Mouse (Mus musculus) embryonic facial prominence, embryonic 14.5 days (tissue): ENCODE data around the gene Hdgfl3. TPM values are rescaled to one million over a fixed set of nuclear protein-coding genes. Genes with fewer than 3 reads are reported as not detected.
"Not testable (repeated sequence)": the region's sequence is repeated elsewhere in the genome, so short reads cannot be mapped to it uniquely, and the experiment has no call there.

Experiments used
- ATAC-seq: fragments of 200-750 bp; cut with Nextera tagmentation; 2 replicates; pipeline ENCODE4 v1.8.0; 2017; ENCODE audit warnings: low read depth, moderate number of reproducible peaks, moderate TSS enrichment
- DNase-seq: peaks from one replicate; pipeline ENCODE4 v3.0.0-alpha.2; 2015; ENCODE audit warnings: low spot score
- H3K27ac ChIP-seq: fragments of 300-500 bp; sonication (generic); replicated peaks from 2 replicates; pipeline ENCODE4 v1.5.1; 2014; ENCODE audit warnings: low read depth, mild to moderate bottlenecking, low read length, moderate library complexity
- H3K27me3 ChIP-seq: fragments of 300-500 bp; sonication (generic); replicated peaks from 2 replicates; pipeline ENCODE4 v1.6.1; 2014; ENCODE audit warnings: low read length; ENCODE audit not compliant: control insufficient read depth, insufficient read depth
- H3K36me3 ChIP-seq: fragments of 300-500 bp; sonication (generic); 2 replicates; pipeline ENCODE4 v1.6.1; 2014; ENCODE audit warnings: low read length, mixed read lengths; ENCODE audit not compliant: control insufficient read depth, insufficient read depth
- H3K4me1 ChIP-seq: fragments of 300-500 bp; sonication (generic); 2 replicates; pipeline ENCODE4 v1.6.1; 2014; ENCODE audit warnings: antibody characterized with exemption, low read length; ENCODE audit not compliant: control insufficient read depth, insufficient read depth
- H3K4me2 ChIP-seq: fragments of 300-500 bp; sonication (generic); 2 replicates; pipeline ENCODE4 v1.6.1; 2014; ENCODE audit warnings: low read depth, mild to moderate bottlenecking, low read length, moderate library complexity, mixed read lengths
- H3K4me3 ChIP-seq: fragments of 300-500 bp; sonication (generic); 2 replicates; pipeline ENCODE4 v1.5.1; 2014; ENCODE audit warnings: low read depth, mild to moderate bottlenecking, low read length
- H3K9ac ChIP-seq: fragments of 300-500 bp; sonication (generic); 2 replicates; pipeline ENCODE4 v1.6.1; 2014; ENCODE audit warnings: low read depth, mild to moderate bottlenecking, low read length, moderate library complexity, mixed read lengths
- H3K9me3 ChIP-seq: fragments of 300-500 bp; sonication (generic); 2 replicates; pipeline ENCODE4 v1.6.1; 2016; ENCODE audit warnings: low read length; ENCODE audit not compliant: control insufficient read depth
- WGBS: fragments of 180-500 bp; shearing (Covaris S2); extraction: QIAGEN DNeasy Blood & Tissue Kit; methylation state at CpG from one replicate; pipeline ENCODE4 v1.1.7; 2014; 5-methylcytosine and 5-hydroxymethylcytosine counted together
- polyA plus RNA-seq: library from polyadenylated mRNA; unstranded; fragments of >200 nt; fragmentation: Nextera tagmentation; extraction: Ambion mirVana; gene quantifications from 2 replicates; pipeline ENCODE4 v1.2.1, GENCODE M21; 2014

The Hdgfl3 gene
- polyA plus RNA-seq, 1 experiment from 2014 or later, result 17.0 TPM

- H3K9me3 ChIP-seq, ATAC-seq, H3K4me1 ChIP-seq, H3K4me2 ChIP-seq, H3K36me3 ChIP-seq, H3K9ac ChIP-seq, DNase-seq, H3K27ac ChIP-seq, H3K27me3 ChIP-seq, H3K4me3 ChIP-seq: not testable (repeated sequence)
- WGBS, result 85% methylated on average over 5 of the region's 5 CpGs
Measured at GRCm38 (mm10) chr7:81837771-81838170, 96.5 kb downstream of the Hdgfl3 start.

- Histone ChIP-seq H3K4me3 (no peak overlapping the region), H3K4me1 (no peaks in the 10 kb centered on the region), H3K9ac (no peak overlapping the region), H3K36me3 (no peaks in the 10 kb centered on the region), H3K27ac (no peak overlapping the region), H3K27me3 (no peaks in the 10 kb centered on the region), H3K4me2 (no peak overlapping the region), H3K9me3 (no peaks in the 10 kb centered on the region)
- no peak for DNase-seq
- 53% methylated on average over 5 of the region's 5 CpGs for WGBS
- no peak for ATAC-seq
Measured at GRCm38 (mm10) chr7:81835430-81835829, 98.8 kb downstream of the Hdgfl3 start.

GRCm38 (mm10) chr7:81834847-81835246 is 99.4 kb downstream of the Hdgfl3 start:
- Histone ChIP-seq H3K9ac (no peak overlapping the region), H3K27ac (no peak overlapping the region), H3K36me3 (no peaks in the 10 kb centered on the region), H3K9me3 (no peaks in the 10 kb centered on the region), H3K27me3 (no peaks in the 10 kb centered on the region), H3K4me3 (no peak overlapping the region), H3K4me1 (no peaks in the 10 kb centered on the region), H3K4me2 (no peak overlapping the region)
- no peak for ATAC-seq
- no peak for DNase-seq

Other genes starting within 250 kb of the Hdgfl3 start
- 23.7 and 25.2 TPM in 2 replicates for gene Homer2, start 226.9 kb downstream of the Hdgfl3 start, polyA plus RNA-seq
- gene Ramac, start 171.5 kb downstream of the Hdgfl3 start, polyA plus RNA-seq, result 107 TPM in 2 replicates
- gene 3110040N11Rik, start 145.0 kb downstream of the Hdgfl3 start, polyA plus RNA-seq, result 51.3 and 53.7 TPM in 2 replicates
- 100 and 109 TPM in 2 replicates for gene Btbd1, start 105.0 kb downstream of the Hdgfl3 start, polyA plus RNA-seq
- gene Gm10160, start 78.7 kb downstream of the Hdgfl3 start, polyA plus RNA-seq, result not detected in 2 replicates
- gene Tm6sf1, start 75.5 kb downstream of the Hdgfl3 start, polyA plus RNA-seq, result 34.7 and 50.6 TPM in 2 replicates
- 2.1 and 2.9 TPM in 2 replicates for gene Bnc1, start 57.8 kb upstream of the Hdgfl3 start, polyA plus RNA-seq
- gene Sh3gl3, start 239.4 kb upstream of the Hdgfl3 start, polyA plus RNA-seq, result 12.9 and 14.1 TPM in 2 replicates